Mouse (Mus musculus): Measurements from ENCODE around the gene Robo4.

- TF ChIP-seq CTCF (conservative IDR thresholded peaks at IDR 0.05; ENCODE audit: insufficient read depth, insufficient read length, low read depth, low read length) (no peak), POLR2A (IDR thresholded peaks at IDR 0.05; ENCODE audit: low read depth, low read length) (no peak)
Measured at GRCm38 (mm10) chr9:37459665-37460042, 58.0 kb downstream of the Robo4 start.

Measured in kidney, adult 2 months (tissue).